Comparison of ENCODE assay signal across 8 mouse cellular contexts in the genomic region with DNA sequence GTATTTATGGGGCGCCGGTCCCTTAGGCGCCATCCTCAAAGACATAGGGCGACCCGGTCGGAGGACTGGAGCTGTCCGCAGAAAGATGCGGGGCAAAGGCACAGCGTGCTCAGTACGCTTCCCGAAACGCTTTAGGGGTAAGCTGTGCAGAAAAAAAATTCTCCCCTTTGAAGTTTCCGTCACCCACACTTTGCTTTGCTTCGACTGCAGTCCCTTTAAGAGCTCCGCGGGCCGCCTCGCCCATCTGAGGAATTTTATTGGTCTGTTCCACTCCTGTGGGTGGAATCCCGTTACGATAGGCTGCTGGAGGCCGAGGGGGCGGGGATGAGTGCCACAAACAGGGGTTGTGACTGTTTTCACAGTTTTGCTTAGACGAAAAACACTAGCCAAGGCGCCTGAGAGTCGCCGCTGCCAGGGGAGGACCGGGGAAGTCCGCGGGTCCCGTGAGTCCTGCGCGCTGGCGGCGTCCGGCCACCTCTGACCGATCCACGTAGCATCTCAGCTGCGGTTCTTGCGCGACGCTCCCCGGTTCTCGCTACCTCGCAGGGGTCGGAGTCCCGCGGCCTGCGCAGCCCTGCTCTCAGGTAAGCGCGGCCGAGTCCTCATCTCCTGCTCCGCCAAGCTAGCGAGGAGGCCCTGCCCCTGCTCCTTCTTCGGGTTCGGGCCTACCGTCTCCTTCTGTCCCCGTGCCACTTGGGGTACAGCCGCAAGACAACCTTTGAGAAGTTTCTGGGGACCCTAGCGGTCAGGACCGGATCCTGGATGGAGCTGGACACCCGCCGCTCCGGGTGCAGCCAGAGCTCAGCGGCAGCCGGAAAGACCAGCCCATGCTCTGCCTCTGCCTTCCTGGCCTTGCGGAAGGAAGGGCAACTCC. TPM values are rescaled to one million over a fixed set of nuclear protein-coding genes. Genes with fewer than 3 reads are reported as not detected.
DNase-seq lines count a peak whose midpoint lies in the region; ATAC-seq lines count a peak whose summit lies in the region.

A gene (plus strand): TSS at position 305 of the 874 bp plus-strand sequence.

- peaks cover 20% of the 10 kb centered on the region for H3K4me1 ChIP-seq in intestine, embryonic 14.5 days (replicated peaks; ENCODE audit: control insufficient read depth, insufficient read depth, low read length)

- no peaks in the 10 kb centered on the region for H3K36me3 ChIP-seq in intestine, embryonic 14.5 days (ENCODE audit: control insufficient read depth, insufficient read depth, low read length)

- intact Hi-C loops in left cerebral cortex, postnatal 14 days (cut with DNase I): no loop called here

- H3K4me3 ChIP-seq in intestine, embryonic 14.5 days (ENCODE audit: low read depth, low read length): peak within 1 kb of the TSS; percentile 93

- peak; percentile 96 to 98 for DNase-seq in adrenal gland, adult (ENCODE audit: inconsistent age in 2 of 2, low spot score in 1 of 2)
- peak; percentile 98 for DNase-seq in embryo, embryonic 10.5 days (ENCODE audit: low spot score)
- DNase-seq in gastrocnemius, postnatal 25 days: peak; percentile 94
- peak; percentile 92 for DNase-seq in intestine, embryonic 14.5 days (ENCODE audit: low spot score)
- DNase-seq in left cerebral cortex, postnatal 14 days (ENCODE audit: low spot score in 2 of 2): peak; percentile 95 to 97
- peak; percentile 95 for DNase-seq in mesoderm, embryonic 11.5 days (ENCODE audit: low read depth, low spot score)
- peak; percentile 95 for DNase-seq in right cerebral cortex, postnatal 36 days (ENCODE audit: low spot score in 2 of 2)
- DNase-seq in yolk sac, embryonic 10.5 days (ENCODE audit: low spot score): peak; percentile 96

- peak within 1 kb of the TSS; percentile 79 for H3K9ac ChIP-seq in intestine, embryonic 14.5 days (ENCODE audit: low read length)

- ATAC-seq in intestine, embryonic 14.5 days (replicated peaks; ENCODE audit: low FRiP score, low TSS enrichment, low read depth): peak; percentile 83

- no peaks in the 10 kb centered on the region for H3K9me3 ChIP-seq in intestine, embryonic 14.5 days (ENCODE audit: control insufficient read depth, low read length)

- under 1% methylated on average over 66 of the region's 66 CpGs for WGBS in intestine, embryonic 14.5 days

- peak within 1 kb of the TSS; percentile 94 for H3K4me2 ChIP-seq in intestine, embryonic 14.5 days (ENCODE audit: low read length)

- no peaks in the 10 kb centered on the region for H3K27me3 ChIP-seq in intestine, embryonic 14.5 days (replicated peaks; ENCODE audit: control insufficient read depth, insufficient read depth, low read length)

- H3K27ac ChIP-seq in intestine, embryonic 14.5 days (ENCODE audit: low read depth): peak within 1 kb of the TSS; percentile 91

RNA-seq across cellular contexts. Expression of the gene that starts here (rescaled TPM):
- total RNA-seq in gastrocnemius, postnatal 25 days (2021): 10 to 100 TPM; 23.4 to 46.4 TPM
- polyA plus RNA-seq in intestine, embryonic 14.5 days (2014; fragmentation: Nextera tagmentation; extraction: Ambion mirVana): 54.0 and 59.6 TPM in 2 replicates
- 10 to 100 TPM; 39.7 to 45.2 TPM for total RNA-seq in left cerebral cortex, postnatal 14 days (2021)

Comparison
In these comparisons a context has a peak if more than half of its experiments do, and no peak if none do; other contexts are left out.
1. Peak in every context shown above with its lines: DNase-seq, ATAC-seq, H3K4me3 ChIP-seq and H3K27ac ChIP-seq.